Mouse (Mus musculus) cortical plate, adult 2 months (tissue): ENCODE measurements around the gene Cops8. TPM values are rescaled to one million over a fixed set of nuclear protein-coding genes. Genes with fewer than 3 reads are reported as not detected.

ENCODE experiments used
- H3K27ac ChIP-seq: fragments of 200-500 bp; 2 replicates; pipeline ENCODE4 v1.5.1; 2012; ENCODE audit warnings: low read length, control low read depth, inconsistent platforms; ENCODE audit not compliant: insufficient read depth
- H3K4me1 ChIP-seq: fragments of 200-500 bp; 2 replicates; pipeline ENCODE4 v1.6.1; 2011; ENCODE audit warnings: low read length; ENCODE audit not compliant: control insufficient read depth, insufficient read depth
- H3K4me3 ChIP-seq: fragments of 200-500 bp; 2 replicates; pipeline ENCODE4 v1.5.1; 2011; ENCODE audit warnings: mild to moderate bottlenecking, low read length, control low read depth; ENCODE audit not compliant: insufficient read depth
- CTCF ChIP-seq: fragments of 200-500 bp; IDR thresholded peaks from 2 replicates; pipeline ENCODE4 v1.5.1; 2011; ENCODE audit warnings: mild to moderate bottlenecking, control low read depth, low read length; ENCODE audit not compliant: insufficient read depth; ENCODE audit errors: extremely low read depth
- POLR2A ChIP-seq: fragments of 200-500 bp; IDR thresholded peaks from 2 replicates; pipeline ENCODE4 v1.6.1; 2011; ENCODE audit warnings: mild to moderate bottlenecking, low read length, control low read depth; ENCODE audit not compliant: insufficient read depth; ENCODE audit errors: extremely low read depth
- polyA plus RNA-seq: library from polyadenylated mRNA; depleted of rRNA; stranded (reverse); fragments of >200 nt; gene quantifications from 2 replicates; pipeline ENCODE4 v1.2.3, GENCODE M21; 2012; rRNA removed

The Cops8 gene
- polyA plus RNA-seq, 1 experiment, result 111 TPM

DNA sequence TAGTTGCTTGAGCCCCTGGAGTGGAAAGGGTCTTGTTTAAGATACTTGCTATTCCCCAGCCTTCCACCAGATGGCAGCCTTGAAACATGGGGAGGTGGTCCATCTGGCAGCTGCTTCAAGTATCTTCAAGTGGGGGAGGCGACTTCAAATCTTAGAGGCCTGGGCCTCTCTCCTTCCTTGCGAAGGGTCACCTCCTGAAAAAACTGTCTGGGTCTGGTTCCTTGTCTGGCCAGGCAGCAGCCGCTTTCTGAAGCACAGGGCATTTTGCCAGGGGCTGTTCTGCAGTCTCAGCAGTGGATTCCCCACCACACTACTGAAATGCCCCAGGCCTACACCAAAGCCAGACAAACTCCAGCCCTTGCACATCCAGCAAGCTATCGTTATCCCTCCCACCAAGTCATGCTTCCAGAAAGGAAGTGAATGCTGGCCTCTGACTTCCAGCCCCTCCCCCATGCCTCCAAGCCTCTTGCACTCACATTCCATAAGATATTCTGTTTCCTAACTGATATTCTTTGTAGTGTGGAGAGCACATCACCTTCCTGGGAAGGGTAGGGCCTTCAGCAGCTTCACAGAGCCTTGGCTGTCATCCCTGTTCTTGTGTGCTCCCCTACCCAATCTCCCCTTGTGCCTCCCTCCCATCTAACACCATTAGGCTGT is 48.1 kb downstream of the Cops8 start:
- Histone ChIP-seq H3K4me3 (no peak overlapping the region), H3K4me1 (no peaks in the 10 kb centered on the region), H3K27ac (no peak overlapping the region)
- TF ChIP-seq POLR2A (no peak), CTCF (peak; percentile 95)

DNA sequence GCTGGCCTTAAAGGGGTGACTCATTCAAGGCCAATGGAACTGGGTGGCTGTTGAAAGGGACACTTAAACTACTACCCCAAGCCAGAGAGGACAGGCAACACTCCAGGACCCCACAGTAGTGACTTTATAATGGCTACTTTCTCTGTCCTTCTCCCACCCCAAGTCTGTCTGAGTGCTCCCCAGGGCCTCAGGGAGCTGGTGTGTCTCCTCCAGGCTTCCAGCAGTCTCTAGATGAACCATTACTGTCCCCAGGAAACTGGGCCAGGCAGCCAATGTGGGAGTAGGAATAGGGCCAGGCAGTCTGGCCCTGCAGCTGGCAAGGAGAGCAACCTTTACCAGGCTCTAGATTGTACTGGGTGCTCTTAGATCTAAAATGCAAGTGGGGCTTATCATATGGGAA is 49.0 kb downstream of the Cops8 start:
- no peak overlapping the region for H3K4me3 ChIP-seq
- no peak overlapping the region for H3K27ac ChIP-seq
- no peaks in the 10 kb centered on the region for H3K4me1 ChIP-seq
- no peak for TF ChIP-seq POLR2A
- TF ChIP-seq CTCF, result no peak

DNA sequence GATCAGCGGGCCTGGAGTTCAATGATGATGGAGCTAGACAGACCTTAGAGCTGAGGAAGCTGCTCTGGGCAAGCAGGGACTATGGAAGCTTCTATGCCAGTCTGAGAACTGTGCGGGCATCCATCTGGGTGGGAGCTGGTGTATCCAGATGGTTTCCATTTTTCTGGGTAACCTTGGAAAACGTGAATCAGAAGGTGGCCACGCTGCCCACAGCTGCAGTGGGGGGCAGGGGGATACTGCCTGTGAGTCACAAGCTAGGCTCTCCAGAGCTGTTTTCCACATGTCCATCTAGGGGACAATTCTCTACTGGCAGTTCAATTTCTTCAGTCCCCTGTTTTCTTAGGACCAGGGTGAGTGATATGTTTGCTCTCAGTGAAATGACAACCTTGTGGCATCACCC is 49.8 kb downstream of the Cops8 start:
- no peaks in the 10 kb centered on the region for H3K4me1 ChIP-seq
- H3K27ac ChIP-seq, result no peak overlapping the region
- TF ChIP-seq POLR2A (no peak), CTCF (no peak)
- no peak overlapping the region for H3K4me3 ChIP-seq

DNA sequence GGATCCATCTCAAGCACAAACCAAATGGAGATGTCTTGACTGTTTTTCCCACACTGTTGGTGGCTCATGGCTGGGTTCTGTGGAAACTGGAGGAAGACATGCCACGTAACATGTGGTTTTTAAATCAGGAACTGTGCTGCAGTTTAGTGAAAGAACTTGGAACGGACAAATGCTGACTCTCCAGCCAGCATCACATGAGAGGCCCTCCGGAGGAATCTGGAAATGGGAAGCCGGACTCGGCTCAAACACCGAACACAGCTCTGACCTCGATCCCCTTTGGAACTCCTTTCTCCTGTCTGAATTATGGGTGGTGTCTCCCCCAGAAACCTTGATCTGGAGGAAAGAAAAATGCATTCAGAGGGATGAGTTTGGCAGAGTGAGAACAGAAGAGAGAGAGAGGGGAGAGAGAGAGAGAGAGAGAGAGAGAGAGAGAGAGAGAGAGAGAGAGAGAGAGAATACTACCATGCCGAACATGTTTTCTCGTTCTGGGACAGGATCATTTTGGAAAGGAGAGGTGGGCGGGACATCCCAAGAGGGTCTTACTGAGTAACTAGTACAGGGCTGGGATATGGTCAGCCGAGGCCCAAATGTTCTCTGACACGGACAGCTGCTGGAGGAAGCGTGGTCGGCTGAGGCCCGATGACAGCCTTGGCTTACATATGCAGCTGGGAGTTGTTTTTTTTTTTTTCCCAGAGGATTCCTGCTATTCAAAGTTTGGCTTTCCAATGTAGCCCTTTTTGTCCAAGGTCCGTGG is 53.9 kb downstream of the Cops8 start:
- no peak for TF ChIP-seq POLR2A
- no peak for TF ChIP-seq CTCF
- H3K4me3 ChIP-seq, result no peak overlapping the region

DNA sequence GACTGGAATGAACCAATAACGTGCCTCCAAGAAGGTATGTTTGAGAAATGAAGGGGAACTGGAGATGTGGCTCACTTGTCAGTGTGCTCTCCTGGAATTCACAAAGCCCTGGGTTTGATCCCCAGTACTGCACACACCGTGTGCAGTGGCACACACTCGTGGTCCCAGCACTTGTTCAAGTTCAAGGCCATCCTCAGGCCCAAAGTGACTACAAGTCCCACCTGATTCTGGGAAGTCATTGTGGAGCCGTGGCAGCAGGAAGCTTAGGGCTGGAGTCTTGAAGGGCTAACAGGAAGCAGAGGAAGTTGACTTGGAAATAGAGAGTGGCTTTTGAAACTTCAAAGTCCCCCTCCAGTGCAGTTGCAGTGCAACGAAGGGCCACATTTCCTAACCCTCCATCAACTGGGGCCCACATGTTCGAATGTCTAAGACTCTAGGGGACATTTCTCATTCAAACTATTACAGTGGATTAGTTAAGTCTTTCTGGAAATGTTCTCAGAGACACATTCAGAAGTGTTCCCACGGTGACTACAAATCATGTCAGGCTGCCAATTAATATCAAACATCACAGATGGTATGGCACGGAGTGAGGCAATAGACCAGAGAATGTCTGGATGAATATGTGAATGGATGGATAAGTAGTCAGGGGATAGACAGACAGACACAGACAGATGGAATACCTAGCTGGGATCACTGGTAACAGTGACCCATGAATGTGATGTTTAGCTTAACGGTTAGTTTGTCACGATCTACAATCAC is 54.7 kb downstream of the Cops8 start:
- Histone ChIP-seq H3K4me3 (no peak overlapping the region), H3K27ac (no peak overlapping the region), H3K4me1 (no peaks in the 10 kb centered on the region)
- TF ChIP-seq CTCF, result no peak
- TF ChIP-seq POLR2A, result no peak

More for the DNA sequence above, 53.9 kb downstream of the Cops8 start:
- H3K4me1 ChIP-seq, result no peaks in the 10 kb centered on the region
- no peak overlapping the region for H3K27ac ChIP-seq

DNA sequence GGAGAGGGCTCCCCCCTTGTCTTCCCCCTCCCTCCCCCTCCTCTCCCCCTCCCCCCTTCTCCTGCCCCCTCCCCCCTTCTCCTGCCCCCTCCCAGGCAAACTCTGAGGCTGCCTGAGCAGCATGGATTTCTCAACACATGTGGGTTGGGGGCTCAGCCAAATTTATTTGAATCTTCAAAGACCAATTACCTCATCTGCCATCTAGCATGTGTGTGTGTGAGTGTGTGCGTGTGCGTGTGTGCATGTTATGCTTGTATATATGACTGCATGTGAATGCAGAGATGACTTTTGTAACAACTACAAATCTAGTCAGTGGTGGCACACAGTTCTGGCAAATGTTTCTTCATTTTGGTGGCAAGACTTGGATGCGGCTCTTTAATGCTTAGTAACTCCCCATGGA is 55.8 kb downstream of the Cops8 start:
- Histone ChIP-seq H3K4me3 (no peak overlapping the region), H3K4me1 (no peaks in the 10 kb centered on the region), H3K27ac (no peak overlapping the region)
- TF ChIP-seq POLR2A (no peak), CTCF (no peak)

DNA sequence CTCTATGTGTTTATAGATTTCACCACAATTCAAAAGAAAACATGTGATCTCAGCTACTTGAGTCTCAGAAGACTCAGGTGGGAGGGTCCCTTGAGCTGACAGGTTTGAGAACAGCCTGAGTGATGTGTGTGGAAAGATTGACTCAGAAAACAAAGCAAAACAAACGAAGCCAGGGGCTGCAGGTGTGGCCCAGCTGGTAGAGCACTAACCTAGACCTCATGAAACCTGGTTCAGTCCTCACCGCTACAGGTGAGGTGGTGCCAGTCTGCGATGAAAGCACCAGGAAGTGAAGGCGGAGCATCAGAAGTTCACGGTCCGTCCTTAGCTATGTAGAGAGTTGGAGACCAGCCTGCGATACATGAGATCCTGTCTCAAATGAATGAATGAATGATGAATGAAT is 57.4 kb downstream of the Cops8 start:
- Histone ChIP-seq H3K4me1 (no peaks in the 10 kb centered on the region), H3K27ac (no peak overlapping the region), H3K4me3 (no peak overlapping the region)
- TF ChIP-seq POLR2A, result no peak
- no peak for TF ChIP-seq CTCF

DNA sequence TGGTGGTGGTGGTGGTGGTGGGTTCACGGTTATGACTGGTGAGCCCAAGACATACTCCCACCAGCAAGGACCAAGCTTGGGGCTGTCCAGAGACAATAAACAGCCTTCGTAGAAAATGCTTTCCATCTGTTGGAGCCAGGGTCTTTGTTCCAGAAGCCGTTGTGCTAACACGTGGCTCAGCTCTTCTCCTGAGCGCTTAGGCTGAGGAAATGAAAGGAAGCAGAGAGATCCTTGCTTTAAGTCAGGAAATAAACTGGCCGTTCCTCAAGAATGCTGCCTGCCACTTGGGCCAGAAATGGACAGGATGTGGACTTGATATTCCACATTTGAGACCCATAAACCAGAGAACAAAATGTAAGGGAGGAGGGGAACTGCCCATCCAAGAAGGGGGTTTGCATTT is 59.7 kb downstream of the Cops8 start:
- no peak overlapping the region for H3K4me3 ChIP-seq
- no peaks in the 10 kb centered on the region for H3K4me1 ChIP-seq
- no peak overlapping the region for H3K27ac ChIP-seq
- TF ChIP-seq CTCF (no peak), POLR2A (no peak)

Other genes starting within 250 kb of the Cops8 start
- 1.1 and 1.4 TPM in 2 replicates for gene Col6a3, start 241.0 kb downstream of the Cops8 start, polyA plus RNA-seq